Mouse (Mus musculus) limb, embryonic 13.5 days (tissue): ENCODE data around the gene Pet100. TPM values are rescaled to one million over a fixed set of nuclear protein-coding genes. Genes with fewer than 3 reads are reported as not detected.

Source experiments
- ATAC-seq: fragments of 200-750 bp; cut with Nextera tagmentation; 2 replicates; pipeline ENCODE4 v1.8.0; 2017; ENCODE audit warnings: low read depth, moderate number of reproducible peaks, moderate TSS enrichment; ENCODE audit not compliant: low FRiP score
- H3K27ac ChIP-seq: fragments of 300-500 bp; sonication (generic); 2 replicates; pipeline ENCODE4 v1.5.1; 2015; ENCODE audit warnings: inconsistent platforms, mild to moderate bottlenecking, moderate library complexity
- H3K27me3 ChIP-seq: fragments of 300-500 bp; sonication (generic); 2 replicates; pipeline ENCODE4 v1.6.1; 2015; ENCODE audit warnings: mild to moderate bottlenecking, inconsistent platforms
- H3K36me3 ChIP-seq: fragments of 300-500 bp; sonication (generic); 2 replicates; pipeline ENCODE4 v1.6.1; 2015; ENCODE audit warnings: inconsistent platforms, mild to moderate bottlenecking, moderate library complexity
- H3K4me1 ChIP-seq: fragments of 300-500 bp; sonication (generic); 2 replicates; pipeline ENCODE4 v1.6.1; 2015; ENCODE audit warnings: inconsistent platforms
- H3K4me2 ChIP-seq: fragments of 300-500 bp; sonication (generic); replicated peaks from 2 replicates; pipeline ENCODE4 v1.6.1; 2015; ENCODE audit warnings: inconsistent platforms, mild to moderate bottlenecking, moderate library complexity
- H3K4me3 ChIP-seq: fragments of 300-500 bp; sonication (generic); 2 replicates; pipeline ENCODE4 v1.5.1; 2015; ENCODE audit warnings: moderate library complexity, mild to moderate bottlenecking, inconsistent platforms
- H3K9ac ChIP-seq: fragments of 300-500 bp; sonication (generic); 2 replicates; pipeline ENCODE4 v1.6.1; 2015; ENCODE audit warnings: mild to moderate bottlenecking, inconsistent platforms
- H3K9me3 ChIP-seq: fragments of 300-500 bp; sonication (generic); 2 replicates; pipeline ENCODE4 v1.6.1; 2016; ENCODE audit warnings: inconsistent platforms
- WGBS: fragments of 180-500 bp; shearing (Covaris S2); methylation state at CpG from one replicate; pipeline ENCODE4 v1.1.7; 2015; 5-methylcytosine and 5-hydroxymethylcytosine counted together
- polyA plus RNA-seq: library from polyadenylated mRNA; unstranded; fragments of >200 nt; fragmentation: Nextera tagmentation; extraction: Ambion mirVana; gene quantifications from 2 replicates; pipeline ENCODE4 v1.2.1, GENCODE M21; 2015

Pet100 gene
- polyA plus RNA-seq, 1 experiment from 2014 or later: 97.7 TPM

- peak within 1 kb of the TSS; percentile 48 for H3K9ac ChIP-seq
- H3K27ac ChIP-seq: no peak within 1 kb of the TSS
- no peaks in the 10 kb centered on the region for H3K36me3 ChIP-seq
- peak within 1 kb of the TSS; percentile 85 for H3K4me2 ChIP-seq
- H3K9me3 ChIP-seq: no peaks in the 10 kb centered on the region
- WGBS: 8% methylated on average over 47 of the region's 47 CpGs
- H3K4me3 ChIP-seq: peak within 1 kb of the TSS; percentile 53
- peaks cover 12% of the 10 kb centered on the region; the same call in 1 of the 2 replicates for H3K4me1 ChIP-seq
- ATAC-seq: peak; percentile 66
- peaks cover 29% of the 10 kb centered on the region for H3K27me3 ChIP-seq
Measured at GRCm38 (mm10) chr8:3630647-3631477, 9.5 kb downstream of the Pet100 start, which contains the start of gene Stxbp2. Stxbp2 (plus strand) TSS chr8:3630955.

GRCm38 (mm10) chr8:3631478-3631875 lies 10.1 kb downstream of the Pet100 start:
- WGBS: 28% methylated on average over 8 of the region's 8 CpGs
- Histone ChIP-seq H3K4me1 (peaks cover 12% of the 10 kb centered on the region; the same call in 1 of the 2 replicates), H3K9me3 (no peaks in the 10 kb centered on the region), H3K4me2 (peak overlapping the region; percentile 85), H3K27me3 (peaks cover 29% of the 10 kb centered on the region), H3K9ac (peak overlapping the region; percentile 48), H3K27ac (no peak overlapping the region), H3K4me3 (peak overlapping the region; percentile 53), H3K36me3 (no peaks in the 10 kb centered on the region; the same call in 1 of the 2 replicates)
- no peak for ATAC-seq

- H3K9me3 ChIP-seq: no peaks in the 10 kb centered on the region
- H3K4me1 ChIP-seq: no peaks in the 10 kb centered on the region
- H3K27ac ChIP-seq: no peak overlapping the region
- H3K27me3 ChIP-seq: no peaks in the 10 kb centered on the region
- no peaks in the 10 kb centered on the region for H3K36me3 ChIP-seq
- 17% methylated on average over 5 of the region's 5 CpGs for WGBS
- no peak overlapping the region for H3K4me2 ChIP-seq
- no peak overlapping the region for H3K4me3 ChIP-seq
- ATAC-seq: no peak
- H3K9ac ChIP-seq: no peak overlapping the region
Measured at GRCm38 (mm10) chr8:3645804-3646203, 24.5 kb downstream of the Pet100 start.

- 77% methylated on average over 6 of the region's 6 CpGs for WGBS
- Histone ChIP-seq H3K27ac (no peak overlapping the region), H3K4me3 (no peak overlapping the region), H3K27me3 (no peaks in the 10 kb centered on the region), H3K4me2 (no peak overlapping the region), H3K36me3 (no peaks in the 10 kb centered on the region), H3K9ac (no peak overlapping the region), H3K4me1 (no peaks in the 10 kb centered on the region), H3K9me3 (no peaks in the 10 kb centered on the region)
- ATAC-seq: no peak
Measured at GRCm38 (mm10) chr8:3646824-3647531, 25.6 kb downstream of the Pet100 start.

- H3K4me2 ChIP-seq: no peak overlapping the region
- no peak overlapping the region for H3K4me3 ChIP-seq
- WGBS: 75% methylated on average over 4 of the region's 4 CpGs
- H3K4me1 ChIP-seq: no peaks in the 10 kb centered on the region
- H3K27me3 ChIP-seq: no peaks in the 10 kb centered on the region
- H3K36me3 ChIP-seq: no peaks in the 10 kb centered on the region
- no peak for ATAC-seq
- H3K9ac ChIP-seq: no peak overlapping the region
- H3K27ac ChIP-seq: no peak overlapping the region
- H3K9me3 ChIP-seq: no peaks in the 10 kb centered on the region
Measured at GRCm38 (mm10) chr8:3647561-3647960, 26.2 kb downstream of the Pet100 start.

- no peak for ATAC-seq
- no peaks in the 10 kb centered on the region for H3K36me3 ChIP-seq
- WGBS: 67% methylated on average over 2 of the region's 2 CpGs
- H3K4me2 ChIP-seq: no peak overlapping the region
- no peaks in the 10 kb centered on the region for H3K4me1 ChIP-seq
- H3K27ac ChIP-seq: no peak overlapping the region
- no peak overlapping the region for H3K9ac ChIP-seq
- no peaks in the 10 kb centered on the region for H3K27me3 ChIP-seq
- no peak overlapping the region for H3K4me3 ChIP-seq
- no peaks in the 10 kb centered on the region for H3K9me3 ChIP-seq
Measured at GRCm38 (mm10) chr8:3648268-3648667, 26.9 kb downstream of the Pet100 start.

GRCm38 (mm10) chr8:3648990-3649389 lies 27.6 kb downstream of the Pet100 start:
- H3K4me1 ChIP-seq: no peaks in the 10 kb centered on the region
- no peak overlapping the region for H3K27ac ChIP-seq
- H3K4me2 ChIP-seq: 0 out of 2 replicates have a peak overlapping the region, but pooled peaks have one; percentile 14
- no peaks in the 10 kb centered on the region for H3K9me3 ChIP-seq
- no peaks in the 10 kb centered on the region for H3K36me3 ChIP-seq
- no peak overlapping the region for H3K4me3 ChIP-seq
- H3K27me3 ChIP-seq: no peaks in the 10 kb centered on the region
- H3K9ac ChIP-seq: no peak overlapping the region
- 33% methylated on average over 1 of the region's 1 CpGs for WGBS
- peak; percentile 61; the same call in 1 of the 2 replicates for ATAC-seq

- Histone ChIP-seq H3K4me3 (no peak overlapping the region), H3K9me3 (no peaks in the 10 kb centered on the region), H3K36me3 (no peaks in the 10 kb centered on the region), H3K4me1 (no peaks in the 10 kb centered on the region), H3K4me2 (no peak overlapping the region), H3K9ac (no peak overlapping the region), H3K27me3 (0 out of 2 replicates have a peak, but pooled peaks cover 3% of the 10 kb centered on the region), H3K27ac (no peak overlapping the region)
- WGBS: 69% methylated on average over 3 of the region's 3 CpGs
- no peak for ATAC-seq
Measured at GRCm38 (mm10) chr8:3652845-3653244, 31.5 kb downstream of the Pet100 start.

- H3K27me3 ChIP-seq: 0 out of 2 replicates have a peak, but pooled peaks cover 4% of the 10 kb centered on the region
- WGBS: 70% methylated on average over 11 of the region's 11 CpGs
- no peak overlapping the region for H3K9ac ChIP-seq
- ATAC-seq: no peak; the same call in 1 of the 2 replicates
- H3K9me3 ChIP-seq: no peaks in the 10 kb centered on the region
- no peak overlapping the region for H3K4me3 ChIP-seq
- H3K4me2 ChIP-seq: no peak overlapping the region
- H3K4me1 ChIP-seq: no peaks in the 10 kb centered on the region
- H3K36me3 ChIP-seq: no peaks in the 10 kb centered on the region
- no peak overlapping the region for H3K27ac ChIP-seq
Measured at GRCm38 (mm10) chr8:3654726-3655508, 33.6 kb downstream of the Pet100 start.

- Histone ChIP-seq H3K4me1 (no peaks in the 10 kb centered on the region), H3K9ac (no peak within 1 kb of the TSS), H3K36me3 (no peaks in the 10 kb centered on the region), H3K4me3 (no peak within 1 kb of the TSS), H3K9me3 (no peaks in the 10 kb centered on the region), H3K27me3 (0 out of 2 replicates have a peak, but pooled peaks cover 4% of the 10 kb centered on the region), H3K4me2 (no peak within 1 kb of the TSS), H3K27ac (no peak within 1 kb of the TSS)
- ATAC-seq: no peak
- WGBS: 65% methylated on average over 3 of the region's 3 CpGs
Measured at GRCm38 (mm10) chr8:3655526-3655925, 34.2 kb downstream of the Pet100 start, which contains the start of gene Retn. Retn (plus strand) TSS chr8:3655770.

- 23% methylated on average over 7 of the region's 7 CpGs for WGBS
- Histone ChIP-seq H3K9me3 (no peaks in the 10 kb centered on the region), H3K4me2 (no peak overlapping the region), H3K27me3 (0 out of 2 replicates have a peak, but pooled peaks cover 4% of the 10 kb centered on the region), H3K36me3 (no peaks in the 10 kb centered on the region), H3K4me1 (no peaks in the 10 kb centered on the region), H3K9ac (no peak overlapping the region), H3K4me3 (no peak overlapping the region), H3K27ac (no peak overlapping the region)
- peak; percentile 40; the same call in 1 of the 2 replicates for ATAC-seq
Measured at GRCm38 (mm10) chr8:3656725-3657381, 35.5 kb downstream of the Pet100 start.
